Mouse (Mus musculus) heart, postnatal 0 days (tissue): ENCODE measurements around the gene Zmiz1. TPM values are rescaled to one million over a fixed set of nuclear protein-coding genes. Genes with fewer than 3 reads are reported as not detected.

Experiments used
- ATAC-seq: fragments of 200-750 bp; cut with Nextera tagmentation; 2 replicates; pipeline ENCODE4 v1.8.0; 2017; ENCODE audit warnings: low read depth, moderate number of reproducible peaks, moderate library complexity; ENCODE audit not compliant: insufficient read depth
- DNase-seq: peaks from one replicate; pipeline ENCODE4 v3.0.0-alpha.2; 2016; ENCODE audit warnings: low spot score
- H3K27ac ChIP-seq: fragments of 300-500 bp; sonication (generic); 2 replicates; pipeline ENCODE4 v1.5.1; 2014; ENCODE audit warnings: low read depth, mild to moderate bottlenecking
- H3K27me3 ChIP-seq: fragments of 300-500 bp; sonication (generic); 2 replicates; pipeline ENCODE4 v1.6.1; 2014; ENCODE audit warnings: low read length, mixed read lengths; ENCODE audit not compliant: control insufficient read depth, insufficient read depth
- H3K36me3 ChIP-seq: fragments of 300-500 bp; sonication (generic); replicated peaks from 2 replicates; pipeline ENCODE4 v1.6.1; 2014; ENCODE audit warnings: low read length, mixed read lengths; ENCODE audit not compliant: control insufficient read depth, insufficient read depth
- H3K4me1 ChIP-seq: fragments of 300-500 bp; sonication (generic); 2 replicates; pipeline ENCODE4 v1.6.1; 2014; ENCODE audit warnings: antibody characterized with exemption; ENCODE audit not compliant: control insufficient read depth, insufficient read depth
- H3K4me2 ChIP-seq: fragments of 300-500 bp; sonication (generic); 2 replicates; pipeline ENCODE4 v1.6.1; 2014; ENCODE audit warnings: low read depth, mild to moderate bottlenecking, low read length, moderate library complexity
- H3K4me3 ChIP-seq: fragments of 300-500 bp; sonication (generic); 2 replicates; pipeline ENCODE4 v1.5.1; 2014; ENCODE audit warnings: low read depth, low read length
- H3K9ac ChIP-seq: fragments of 300-500 bp; sonication (generic); replicated peaks from 2 replicates; pipeline ENCODE4 v1.6.1; 2014; ENCODE audit warnings: low read depth, low read length, mixed read lengths
- H3K9me3 ChIP-seq: fragments of 300-500 bp; sonication (generic); replicated peaks from 2 replicates; pipeline ENCODE4 v1.6.1; 2016; ENCODE audit warnings: low read length; ENCODE audit not compliant: control insufficient read depth
- CTCF ChIP-seq: IDR thresholded peaks from 2 replicates; pipeline ENCODE4 v1.5.1; 2016; ENCODE audit warnings: antibody characterized with exemption, control low read depth, low read depth
- EP300 ChIP-seq: IDR thresholded peaks from 2 replicates; pipeline ENCODE4 v1.6.1; 2016; ENCODE audit warnings: antibody characterized with exemption, low read depth
- WGBS: fragments of 180-500 bp; shearing (Covaris S2); extraction: QIAGEN DNeasy Blood & Tissue Kit; methylation state at CpG from one replicate; pipeline ENCODE4 v1.1.7; 2014; 5-methylcytosine and 5-hydroxymethylcytosine counted together
- polyA plus RNA-seq: library from polyadenylated mRNA; unstranded; fragments of >200 nt; fragmentation: Nextera tagmentation; extraction: Ambion mirVana; gene quantifications from 2 replicates; pipeline ENCODE4 v1.2.1, GENCODE M21; 2015
- total RNA-seq: library from RNA; depleted of rRNA; stranded (reverse); fragments of >200 nt; gene quantifications from 2 replicates; pipeline ENCODE4 v1.2.3, GENCODE M21; 2014; ENCODE audit warnings: low replicate concordance

The Zmiz1 gene
- total and polyA plus RNA-seq, 2 experiments from 2014 or later = 13.8 to 41.0 TPM

- TF ChIP-seq CTCF = no peak
- no peak for TF ChIP-seq EP300
- DNase-seq = no peak
- WGBS = 62% methylated on average over 7 of the region's 7 CpGs
- no peaks in the 10 kb centered on the region for H3K36me3 ChIP-seq
- no peaks in the 10 kb centered on the region for H3K27me3 ChIP-seq
- no peak overlapping the region for H3K9ac ChIP-seq
- no peak overlapping the region for H3K4me3 ChIP-seq
- no peak for ATAC-seq
- H3K27ac ChIP-seq = no peak overlapping the region
- peaks cover 15% of the 10 kb centered on the region for H3K4me1 ChIP-seq
- H3K4me2 ChIP-seq = no peak overlapping the region
- H3K9me3 ChIP-seq = no peaks in the 10 kb centered on the region
Observed at GRCm38 (mm10) chr14:25420001-25420690, 38.8 kb upstream of the Zmiz1 start.

DNA sequence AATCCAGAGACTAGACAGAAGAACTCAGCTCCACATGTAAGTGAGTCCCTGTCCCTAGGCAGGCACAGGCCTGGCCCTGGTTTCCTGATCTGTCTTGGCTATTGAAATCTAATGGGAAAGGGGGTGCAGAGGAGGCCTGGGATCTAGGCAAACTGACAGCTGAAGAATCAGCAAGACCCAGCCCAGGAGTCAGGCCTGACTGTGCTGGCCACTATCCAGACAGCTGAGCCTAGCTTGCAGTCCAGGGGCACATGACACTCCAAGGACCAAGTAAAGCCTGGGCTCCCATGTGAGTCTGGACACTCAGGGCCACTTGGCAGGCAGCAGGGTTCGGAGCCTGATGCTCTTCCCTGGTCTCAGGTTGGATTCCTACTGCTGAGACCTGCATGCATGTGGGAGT, 38.0 kb upstream of the Zmiz1 start:
- Histone ChIP-seq H3K27ac (peak overlapping the region; percentile 49; the same call in 1 of the 2 replicates), H3K4me2 (no peak overlapping the region), H3K9me3 (no peaks in the 10 kb centered on the region), H3K27me3 (no peaks in the 10 kb centered on the region), H3K9ac (no peak overlapping the region), H3K4me1 (peaks cover 15% of the 10 kb centered on the region), H3K4me3 (no peak overlapping the region), H3K36me3 (no peaks in the 10 kb centered on the region)
- 81% methylated on average over 1 of the region's 1 CpGs for WGBS
- peak; percentile 44 for DNase-seq
- ATAC-seq = peak; percentile 14; the same call in 1 of the 2 replicates
- no peak for TF ChIP-seq EP300
- no peak for TF ChIP-seq CTCF

DNA sequence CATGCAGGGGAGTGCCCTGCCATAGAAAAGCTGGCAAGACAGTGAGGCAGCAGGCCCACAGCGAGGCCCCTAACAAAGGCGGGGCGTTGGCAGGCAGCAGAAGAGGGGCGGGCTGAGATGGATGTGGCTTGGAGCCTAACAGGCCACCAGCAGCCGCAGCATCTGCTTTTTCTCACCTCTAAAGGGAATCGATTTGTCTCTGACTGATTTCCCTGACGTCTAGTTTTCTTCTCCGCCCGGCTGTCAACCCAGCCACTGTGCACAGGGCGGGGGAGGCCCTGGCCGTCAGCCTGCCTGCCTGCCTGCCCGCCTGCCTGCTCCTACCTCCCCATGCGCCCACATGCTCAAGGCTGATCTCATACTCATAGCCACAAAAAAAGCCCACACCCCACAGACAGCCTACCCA, 37.4 kb upstream of the Zmiz1 start:
- H3K36me3 ChIP-seq = no peaks in the 10 kb centered on the region
- no peaks in the 10 kb centered on the region for H3K9me3 ChIP-seq
- 0 out of 2 replicates have a peak overlapping the region, but pooled peaks have one; percentile 7 for H3K27ac ChIP-seq
- peaks cover 15% of the 10 kb centered on the region for H3K4me1 ChIP-seq
- no peak overlapping the region for H3K9ac ChIP-seq
- ATAC-seq = peak; percentile 62
- H3K4me3 ChIP-seq = no peak overlapping the region
- H3K4me2 ChIP-seq = no peak overlapping the region
- WGBS = 13% methylated on average over 13 of the region's 13 CpGs
- DNase-seq = peak; percentile 46
- H3K27me3 ChIP-seq = no peaks in the 10 kb centered on the region
- no peak for TF ChIP-seq EP300

DNA sequence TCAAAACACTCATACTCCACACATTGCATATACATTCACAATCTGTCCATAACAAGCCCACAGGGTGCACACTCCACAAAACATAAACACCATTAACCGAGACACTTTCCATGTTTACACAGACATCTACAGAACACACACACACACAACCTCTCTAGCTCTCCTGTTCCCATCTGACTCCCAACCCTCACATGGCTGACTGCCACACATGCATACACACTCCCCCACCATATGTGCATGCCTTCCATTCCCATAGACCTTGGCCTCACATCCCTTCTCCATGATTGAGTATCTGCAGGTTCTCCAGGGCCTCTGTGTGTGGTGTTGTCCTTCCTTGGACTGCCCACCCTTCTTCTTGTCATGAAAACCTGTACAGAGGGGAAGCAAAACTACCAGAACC, 36.0 kb upstream of the Zmiz1 start:
- Histone ChIP-seq H3K27ac (no peak overlapping the region), H3K36me3 (no peaks in the 10 kb centered on the region), H3K4me2 (no peak overlapping the region), H3K4me3 (no peak overlapping the region), H3K9ac (no peak overlapping the region), H3K9me3 (no peaks in the 10 kb centered on the region), H3K4me1 (peaks cover 10% of the 10 kb centered on the region), H3K27me3 (no peaks in the 10 kb centered on the region)
- DNase-seq (no peak), ATAC-seq (no peak)
- no peak for TF ChIP-seq EP300
- TF ChIP-seq CTCF = no peak
- WGBS = 77% methylated on average over 1 of the region's 1 CpGs

DNA sequence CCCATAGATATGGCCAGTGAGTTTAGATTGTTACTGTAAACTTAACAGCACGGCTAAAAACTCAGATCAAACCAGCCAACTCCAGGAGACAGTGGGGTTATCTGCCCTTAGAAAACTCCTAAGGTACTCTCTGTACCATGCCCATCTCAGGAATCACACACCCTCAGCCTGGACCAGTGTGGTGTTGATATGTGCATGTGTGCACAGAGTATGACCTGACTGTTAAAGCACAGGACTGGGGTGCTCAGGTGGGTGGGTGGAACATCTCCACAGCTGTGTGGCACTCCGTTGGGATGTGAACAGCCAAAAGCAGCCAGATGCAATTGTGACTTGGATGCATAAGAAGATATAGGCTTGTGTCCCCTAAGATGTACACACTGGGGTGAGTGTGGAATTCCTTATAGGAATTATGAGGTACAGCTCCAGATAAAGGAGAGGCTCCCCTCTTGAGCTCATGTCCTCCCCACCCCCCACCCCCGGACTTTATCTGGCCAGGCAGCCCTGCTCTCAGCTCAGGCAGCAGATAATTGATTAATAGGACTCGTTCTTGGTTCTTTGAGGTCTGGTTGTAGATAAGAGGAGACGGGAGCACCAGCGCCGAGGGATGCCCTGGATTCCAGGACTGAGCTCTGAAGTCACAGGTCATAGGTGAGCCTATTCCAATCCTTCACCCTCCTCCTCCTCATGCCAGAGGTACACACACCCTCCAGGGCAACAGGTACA, 35.1 kb upstream of the Zmiz1 start:
- 33% methylated on average over 7 of the region's 7 CpGs for WGBS

More for the DNA sequence above, 35.1 kb upstream of the Zmiz1 start:
- no peaks in the 10 kb centered on the region for H3K36me3 ChIP-seq
- DNase-seq (no peak), ATAC-seq (no peak)
- no peaks in the 10 kb centered on the region for H3K9me3 ChIP-seq
- H3K4me2 ChIP-seq = no peak overlapping the region
- H3K4me1 ChIP-seq = peaks cover 10% of the 10 kb centered on the region
- no peak overlapping the region for H3K9ac ChIP-seq
- H3K27me3 ChIP-seq = no peaks in the 10 kb centered on the region
- H3K4me3 ChIP-seq = no peak overlapping the region
- TF ChIP-seq EP300 (no peak), CTCF (no peak)
- H3K27ac ChIP-seq = no peak overlapping the region
